Mouse (Mus musculus) forebrain, embryonic 16.5 days (tissue): Measurements from ENCODE around the gene Gapdh. TPM values are rescaled to one million over a fixed set of nuclear protein-coding genes. Genes with fewer than 3 reads are reported as not detected.
A peak's percentile ranks its signal among the peaks of the same experiment; 100 is the strongest.

Source experiments
- ATAC-seq: fragments of 200-750 bp; cut with Nextera tagmentation; 2 replicates; pipeline ENCODE4 v1.8.0; 2017; ENCODE audit warnings: mild to moderate bottlenecking, moderate library complexity
- H3K27ac ChIP-seq: fragments of 300-500 bp; sonication (generic); 2 replicates; pipeline ENCODE4 v1.5.1; 2014; ENCODE audit warnings: low read length, control low read depth
- H3K27me3 ChIP-seq: fragments of 300-500 bp; sonication (generic); replicated peaks from 2 replicates; pipeline ENCODE4 v1.6.1; 2014; ENCODE audit warnings: low read length; ENCODE audit not compliant: control insufficient read depth, insufficient read depth
- H3K36me3 ChIP-seq: fragments of 300-500 bp; sonication (generic); 2 replicates; pipeline ENCODE4 v1.6.1; 2014; ENCODE audit not compliant: control insufficient read depth, insufficient read depth
- H3K4me1 ChIP-seq: fragments of 300-500 bp; sonication (generic); replicated peaks from 2 replicates; pipeline ENCODE4 v1.6.1; 2014; ENCODE audit warnings: low read length; ENCODE audit not compliant: control insufficient read depth, insufficient read depth
- H3K4me2 ChIP-seq: fragments of 300-500 bp; sonication (generic); 2 replicates; pipeline ENCODE4 v1.6.1; 2014; ENCODE audit warnings: mild to moderate bottlenecking, low read length, control low read depth
- H3K4me3 ChIP-seq: fragments of 300-500 bp; sonication (generic); replicated peaks from 2 replicates; pipeline ENCODE4 v1.5.1; 2014; ENCODE audit warnings: mild to moderate bottlenecking, low read length, control low read depth
- H3K9ac ChIP-seq: fragments of 300-500 bp; sonication (generic); replicated peaks from 2 replicates; pipeline ENCODE4 v1.6.1; 2014; ENCODE audit warnings: low read depth, low read length, control low read depth
- H3K9me3 ChIP-seq: fragments of 300-500 bp; sonication (generic); 2 replicates; pipeline ENCODE4 v1.6.1; 2016; ENCODE audit warnings: low read length; ENCODE audit not compliant: control insufficient read depth
- WGBS: fragments of 180-500 bp; shearing (Covaris S2); extraction: QIAGEN DNeasy Blood & Tissue Kit; methylation state at CpG from one replicate; pipeline ENCODE4 v1.1.7; 2014; 5-methylcytosine and 5-hydroxymethylcytosine counted together
- polyA plus RNA-seq: library from polyadenylated mRNA; unstranded; fragments of >200 nt; fragmentation: Nextera tagmentation; extraction: Ambion mirVana; gene quantifications from 2 replicates; pipeline ENCODE4 v1.2.1, GENCODE M21; 2015

Gapdh gene
- polyA plus RNA-seq, 1 experiment from 2014 or later, result 1,346 TPM

- peaks cover 4% of the 10 kb centered on the region for H3K36me3 ChIP-seq
- no peak overlapping the region for H3K27ac ChIP-seq
- WGBS, result 85% methylated on average over 4 of the region's 4 CpGs
These were observed 19.5 kb downstream of the Gapdh start for GRCm38 (mm10) chr6:125146797-125147196.

GRCm38 (mm10) chr6:125146148-125146547, 20.1 kb downstream of the Gapdh start:
- no peak for ATAC-seq
- H3K4me1 ChIP-seq, result peaks cover 37% of the 10 kb centered on the region
- 40% methylated on average over 7 of the region's 7 CpGs for WGBS
- H3K27me3 ChIP-seq, result no peaks in the 10 kb centered on the region
- peak overlapping the region; percentile 85 for H3K4me3 ChIP-seq
- peak overlapping the region; percentile 93 for H3K9ac ChIP-seq
- H3K36me3 ChIP-seq, result peaks cover 9% of the 10 kb centered on the region
- H3K4me2 ChIP-seq, result peak overlapping the region; percentile 95
- H3K27ac ChIP-seq, result no peak overlapping the region
- no peaks in the 10 kb centered on the region for H3K9me3 ChIP-seq

More at GRCm38 (mm10) chr6:125146797-125147196, 19.5 kb downstream of the Gapdh start:
- no peaks in the 10 kb centered on the region for H3K27me3 ChIP-seq
- peak overlapping the region; percentile 95 for H3K4me2 ChIP-seq
- H3K9me3 ChIP-seq, result no peaks in the 10 kb centered on the region
- ATAC-seq, result no peak
- H3K4me1 ChIP-seq, result peaks cover 37% of the 10 kb centered on the region
- no peak overlapping the region for H3K9ac ChIP-seq
- no peak overlapping the region for H3K4me3 ChIP-seq

- Histone ChIP-seq H3K36me3 (peaks cover 12% of the 10 kb centered on the region), H3K27me3 (no peaks in the 10 kb centered on the region), H3K27ac (peak overlapping the region; percentile 89), H3K4me1 (peaks cover 37% of the 10 kb centered on the region), H3K9ac (peak overlapping the region; percentile 93), H3K4me2 (peak overlapping the region; percentile 95), H3K9me3 (no peaks in the 10 kb centered on the region), H3K4me3 (peak overlapping the region; percentile 85)
- under 1% methylated on average over 33 of the region's 35 CpGs for WGBS
- ATAC-seq, result peak; percentile 59
These were observed 20.8 kb downstream of the Gapdh start for GRCm38 (mm10) chr6:125145479-125145951.

GRCm38 (mm10) chr6:125145001-125145400, 21.3 kb downstream of the Gapdh start, which contains the start of gene Iffo1:
TSS of gene Iffo1 (plus strand) at chr6:125145241.
- ATAC-seq, result peak; percentile 96
- no peaks in the 10 kb centered on the region for H3K27me3 ChIP-seq
- H3K36me3 ChIP-seq, result peaks cover 15% of the 10 kb centered on the region
- H3K4me3 ChIP-seq, result peak within 1 kb of the TSS; percentile 85
- peak within 1 kb of the TSS; percentile 95 for H3K4me2 ChIP-seq
- H3K9ac ChIP-seq, result peak within 1 kb of the TSS; percentile 93
- 0% methylated on average over 16 of the region's 16 CpGs for WGBS
- no peaks in the 10 kb centered on the region for H3K9me3 ChIP-seq
- H3K27ac ChIP-seq, result peak within 1 kb of the TSS; percentile 89
- H3K4me1 ChIP-seq, result peaks cover 37% of the 10 kb centered on the region

GRCm38 (mm10) chr6:125143904-125144303, 22.4 kb downstream of the Gapdh start:
- H3K36me3 ChIP-seq, result peaks cover 21% of the 10 kb centered on the region
- no peak overlapping the region for H3K9ac ChIP-seq
- H3K4me1 ChIP-seq, result peaks cover 37% of the 10 kb centered on the region
- H3K4me3 ChIP-seq, result no peak overlapping the region
- 80% methylated on average over 9 of the region's 9 CpGs for WGBS
- no peaks in the 10 kb centered on the region for H3K27me3 ChIP-seq
- H3K27ac ChIP-seq, result no peak overlapping the region
- no peaks in the 10 kb centered on the region for H3K9me3 ChIP-seq
- H3K4me2 ChIP-seq, result no peak overlapping the region
- no peak for ATAC-seq

GRCm38 (mm10) chr6:125143128-125143527, 23.1 kb downstream of the Gapdh start:
- peaks cover 24% of the 10 kb centered on the region for H3K36me3 ChIP-seq
- no peaks in the 10 kb centered on the region for H3K9me3 ChIP-seq
- no peak overlapping the region for H3K4me2 ChIP-seq
- no peak overlapping the region for H3K4me3 ChIP-seq
- ATAC-seq, result no peak
- no peak overlapping the region for H3K27ac ChIP-seq
- 80% methylated on average over 3 of the region's 3 CpGs for WGBS
- no peaks in the 10 kb centered on the region for H3K27me3 ChIP-seq
- peaks cover 30% of the 10 kb centered on the region for H3K4me1 ChIP-seq
- no peak overlapping the region for H3K9ac ChIP-seq

GRCm38 (mm10) chr6:125142436-125142835, 23.8 kb downstream of the Gapdh start:
- Histone ChIP-seq H3K36me3 (peaks cover 28% of the 10 kb centered on the region), H3K4me2 (no peak overlapping the region), H3K9ac (no peak overlapping the region), H3K4me1 (peaks cover 25% of the 10 kb centered on the region), H3K27ac (no peak overlapping the region), H3K4me3 (no peak overlapping the region), H3K9me3 (no peaks in the 10 kb centered on the region), H3K27me3 (no peaks in the 10 kb centered on the region)
- no peak for ATAC-seq
- 92% methylated on average over 8 of the region's 8 CpGs for WGBS

- H3K9ac ChIP-seq, result no peak overlapping the region
- no peak overlapping the region for H3K27ac ChIP-seq
- ATAC-seq, result no peak
- 92% methylated on average over 7 of the region's 7 CpGs for WGBS
- no peaks in the 10 kb centered on the region for H3K27me3 ChIP-seq
- H3K4me1 ChIP-seq, result 0 out of 2 replicates have a peak, but pooled peaks cover 5% of the 10 kb centered on the region
- H3K36me3 ChIP-seq, result peaks cover 35% of the 10 kb centered on the region
- no peaks in the 10 kb centered on the region for H3K9me3 ChIP-seq
- H3K4me2 ChIP-seq, result no peak overlapping the region
- no peak overlapping the region for H3K4me3 ChIP-seq
These were observed 26.5 kb downstream of the Gapdh start for GRCm38 (mm10) chr6:125139747-125140146.

GRCm38 (mm10) chr6:125137002-125137671, 29.1 kb downstream of the Gapdh start:
- peaks cover 35% of the 10 kb centered on the region for H3K36me3 ChIP-seq
- no peak overlapping the region for H3K27ac ChIP-seq
- H3K4me2 ChIP-seq, result no peak overlapping the region
- H3K27me3 ChIP-seq, result no peaks in the 10 kb centered on the region
- no peak overlapping the region for H3K9ac ChIP-seq
- H3K4me3 ChIP-seq, result no peak overlapping the region
- peaks cover 5% of the 10 kb centered on the region for H3K4me1 ChIP-seq
- WGBS, result 86% methylated on average over 19 of the region's 19 CpGs
- no peaks in the 10 kb centered on the region for H3K9me3 ChIP-seq
- no peak for ATAC-seq
